Mouse (Mus musculus): ENCODE results near the gene Sh2d5. TPM values are rescaled to one million over a fixed set of nuclear protein-coding genes. Genes with fewer than 3 reads are reported as not detected.
A peak's percentile ranks its signal among the peaks of the same experiment; 100 is the strongest.

The Sh2d5 gene
- 0.63 and 1.1 TPM in 2 replicates for polyA plus RNA-seq (2015; fragmentation: Nextera tagmentation; extraction: Ambion mirVana)

- H3K27me3 ChIP-seq = peaks cover 57% of the 10 kb centered on the region
- ATAC-seq (ENCODE audit: insufficient read depth) = peak; percentile 81
- peaks cover 27% of the 10 kb centered on the region for H3K36me3 ChIP-seq (replicated peaks)
- WGBS (ENCODE audit: insufficient replicate concordance) = under 1% methylated on average over 68 of the region's 74 CpGs
- peak within 1 kb of the TSS; percentile 86 for H3K4me2 ChIP-seq
- peak within 1 kb of the TSS; percentile 53 for H3K4me3 ChIP-seq (replicated peaks)
- no peak within 1 kb of the TSS for H3K27ac ChIP-seq (replicated peaks)
- H3K4me1 ChIP-seq (replicated peaks) = peaks cover 29% of the 10 kb centered on the region
- peak within 1 kb of the TSS; percentile 27; the same call in 1 of the 2 replicates for H3K9ac ChIP-seq
- no peaks in the 10 kb centered on the region for H3K9me3 ChIP-seq (replicated peaks)
Measured at GRCm38 (mm10) chr4:138250088-138250960, at the start of gene Sh2d5, which contains the start of gene Kif17. Sh2d5 (plus strand) TSS chr4:138250403. Kif17 (plus strand) TSS chr4:138250435.

- peaks cover 71% of the 10 kb centered on the region for H3K36me3 ChIP-seq (replicated peaks)
- no peaks in the 10 kb centered on the region for H3K27me3 ChIP-seq
- no peak overlapping the region for H3K27ac ChIP-seq (replicated peaks)
- WGBS (ENCODE audit: insufficient replicate concordance) = 67% methylated on average over 3 of the region's 3 CpGs
- no peaks in the 10 kb centered on the region for H3K9me3 ChIP-seq (replicated peaks)
- H3K4me2 ChIP-seq = no peak overlapping the region
- no peak for ATAC-seq (ENCODE audit: insufficient read depth)
- H3K9ac ChIP-seq = no peak overlapping the region
- no peaks in the 10 kb centered on the region for H3K4me1 ChIP-seq (replicated peaks)
- no peak overlapping the region for H3K4me3 ChIP-seq (replicated peaks)
Measured at GRCm38 (mm10) chr4:138200769-138201168, 49.4 kb upstream of the Sh2d5 start.

- 73% methylated on average over 9 of the region's 9 CpGs for WGBS (ENCODE audit: insufficient replicate concordance)
Measured at GRCm38 (mm10) chr4:138201696-138202095, 48.5 kb upstream of the Sh2d5 start.

GRCm38 (mm10) chr4:138210116-138210515 is 40.1 kb upstream of the Sh2d5 start:
- H3K36me3 ChIP-seq (replicated peaks) = peaks cover 33% of the 10 kb centered on the region
- H3K4me3 ChIP-seq (replicated peaks) = no peak overlapping the region
- ATAC-seq (ENCODE audit: insufficient read depth) = no peak
- no peak overlapping the region for H3K9ac ChIP-seq
- no peaks in the 10 kb centered on the region for H3K9me3 ChIP-seq (replicated peaks)
- WGBS (ENCODE audit: insufficient replicate concordance) = 80% methylated on average over 5 of the region's 5 CpGs
- 0 out of 2 replicates have a peak, but pooled peaks cover 4% of the 10 kb centered on the region for H3K4me1 ChIP-seq (replicated peaks)
- H3K4me2 ChIP-seq = no peak overlapping the region
- no peak overlapping the region for H3K27ac ChIP-seq (replicated peaks)
- no peaks in the 10 kb centered on the region for H3K27me3 ChIP-seq

More at GRCm38 (mm10) chr4:138201696-138202095, 48.5 kb upstream of the Sh2d5 start:
- no peak for ATAC-seq (ENCODE audit: insufficient read depth)
- no peak overlapping the region for H3K4me2 ChIP-seq
- H3K4me3 ChIP-seq (replicated peaks) = no peak overlapping the region
- no peaks in the 10 kb centered on the region for H3K4me1 ChIP-seq (replicated peaks)
- no peak overlapping the region for H3K27ac ChIP-seq (replicated peaks)
- peaks cover 68% of the 10 kb centered on the region for H3K36me3 ChIP-seq (replicated peaks)
- no peaks in the 10 kb centered on the region for H3K9me3 ChIP-seq (replicated peaks)
- no peak overlapping the region for H3K9ac ChIP-seq
- no peaks in the 10 kb centered on the region for H3K27me3 ChIP-seq

GRCm38 (mm10) chr4:138213861-138214260 is 36.3 kb upstream of the Sh2d5 start:
- no peaks in the 10 kb centered on the region for H3K27me3 ChIP-seq
- peaks cover 23% of the 10 kb centered on the region for H3K4me1 ChIP-seq (replicated peaks)
- no peak overlapping the region for H3K27ac ChIP-seq (replicated peaks)
- H3K9ac ChIP-seq = no peak overlapping the region
- WGBS (ENCODE audit: insufficient replicate concordance) = 72% methylated on average over 3 of the region's 3 CpGs
- H3K4me3 ChIP-seq (replicated peaks) = no peak overlapping the region
- H3K36me3 ChIP-seq (replicated peaks) = peaks cover 7% of the 10 kb centered on the region; the same call in 1 of the 2 replicates
- H3K4me2 ChIP-seq = no peak overlapping the region
- H3K9me3 ChIP-seq (replicated peaks) = no peaks in the 10 kb centered on the region
- no peak for ATAC-seq (ENCODE audit: insufficient read depth)

- Histone ChIP-seq H3K4me1 (replicated peaks) (peaks cover 42% of the 10 kb centered on the region), H3K27me3 (no peaks in the 10 kb centered on the region), H3K36me3 (replicated peaks) (no peaks in the 10 kb centered on the region), H3K4me3 (replicated peaks) (peak overlapping the region; percentile 92), H3K4me2 (peak overlapping the region; percentile 86), H3K9me3 (replicated peaks) (no peaks in the 10 kb centered on the region), H3K27ac (replicated peaks) (peak overlapping the region; percentile 97), H3K9ac (peak overlapping the region; percentile 95)
- 47% methylated on average over 13 of the region's 13 CpGs for WGBS (ENCODE audit: insufficient replicate concordance)
- ATAC-seq (ENCODE audit: insufficient read depth) = no peak
Measured at GRCm38 (mm10) chr4:138215671-138216199, 34.5 kb upstream of the Sh2d5 start.

GRCm38 (mm10) chr4:138216200-138216890 is 33.9 kb upstream of the Sh2d5 start, which contains the start of gene Hp1bp3:
Hp1bp3 (plus strand) TSS chr4:138216296.
- H3K9ac ChIP-seq = peak within 1 kb of the TSS; percentile 98
- peak within 1 kb of the TSS; percentile 86 for H3K4me2 ChIP-seq
- peaks cover 6% of the 10 kb centered on the region for H3K36me3 ChIP-seq (replicated peaks)
- ATAC-seq (ENCODE audit: insufficient read depth) = peak; percentile 61
- under 1% methylated on average over 73 of the region's 84 CpGs for WGBS (ENCODE audit: insufficient replicate concordance)
- H3K4me1 ChIP-seq (replicated peaks) = peaks cover 47% of the 10 kb centered on the region
- H3K27ac ChIP-seq (replicated peaks) = peak within 1 kb of the TSS; percentile 97
- no peaks in the 10 kb centered on the region for H3K9me3 ChIP-seq (replicated peaks)
- H3K27me3 ChIP-seq = no peaks in the 10 kb centered on the region
- peak within 1 kb of the TSS; percentile 92 for H3K4me3 ChIP-seq (replicated peaks)

GRCm38 (mm10) chr4:138216891-138217392 is 33.3 kb upstream of the Sh2d5 start:
- Histone ChIP-seq H3K4me1 (replicated peaks) (peaks cover 50% of the 10 kb centered on the region), H3K9ac (peak overlapping the region; percentile 98), H3K27me3 (no peaks in the 10 kb centered on the region), H3K36me3 (replicated peaks) (peaks cover 11% of the 10 kb centered on the region), H3K4me2 (peak overlapping the region; percentile 86), H3K9me3 (replicated peaks) (no peaks in the 10 kb centered on the region), H3K27ac (replicated peaks) (peak overlapping the region; percentile 97), H3K4me3 (replicated peaks) (peak overlapping the region; percentile 92)
- WGBS (ENCODE audit: insufficient replicate concordance) = under 1% methylated on average over 62 of the region's 68 CpGs
- peak; percentile 95 for ATAC-seq (ENCODE audit: insufficient read depth)

- no peaks in the 10 kb centered on the region for H3K9me3 ChIP-seq (replicated peaks)
- ATAC-seq (ENCODE audit: insufficient read depth) = peak; percentile 19
- peaks cover 55% of the 10 kb centered on the region for H3K4me1 ChIP-seq (replicated peaks)
- H3K27me3 ChIP-seq = no peaks in the 10 kb centered on the region
- H3K36me3 ChIP-seq (replicated peaks) = peaks cover 16% of the 10 kb centered on the region
- peak overlapping the region; percentile 79 for H3K4me2 ChIP-seq
- peak overlapping the region; percentile 98 for H3K9ac ChIP-seq
- H3K27ac ChIP-seq (replicated peaks) = peak overlapping the region; percentile 97
- WGBS (ENCODE audit: insufficient replicate concordance) = under 1% methylated on average over 36 of the region's 36 CpGs
- peak overlapping the region; percentile 92 for H3K4me3 ChIP-seq (replicated peaks)
Measured at GRCm38 (mm10) chr4:138217441-138217840, 32.8 kb upstream of the Sh2d5 start.

GRCm38 (mm10) chr4:138217951-138218685 is 32.1 kb upstream of the Sh2d5 start:
- Histone ChIP-seq H3K27ac (replicated peaks) (peak overlapping the region; percentile 97), H3K36me3 (replicated peaks) (peaks cover 22% of the 10 kb centered on the region), H3K9me3 (replicated peaks) (no peaks in the 10 kb centered on the region), H3K9ac (peak overlapping the region; percentile 98), H3K4me2 (peak overlapping the region; percentile 79), H3K4me3 (replicated peaks) (peak overlapping the region; percentile 92), H3K27me3 (no peaks in the 10 kb centered on the region), H3K4me1 (replicated peaks) (peaks cover 57% of the 10 kb centered on the region)
- no peak for ATAC-seq (ENCODE audit: insufficient read depth)
- 35% methylated on average over 11 of the region's 11 CpGs for WGBS (ENCODE audit: insufficient replicate concordance)

Measured in liver, embryonic 15.5 days (tissue).